Comparison of ENCODE assay signal across 9 mouse cellular contexts in genomic region chr7:55849948-55850571, GRCm38 (mm10). TPM values are rescaled to one million over a fixed set of nuclear protein-coding genes. Genes with fewer than 3 reads are reported as not detected.
A peak's percentile ranks its signal among the peaks of the same experiment; 100 is the strongest.
DNase-seq lines count a peak whose midpoint lies in the region; ATAC-seq and TF ChIP-seq lines count a peak whose summit lies in the region.
"Had no signal": no experiment of that assay in that cellular context is flagged by ENCODE, and none has a peak within 500 bp of the region (broad histone marks: within the 10 kb centered on the region; RNA-seq: fewer than 3 reads in every experiment).

No protein-coding gene starts in this region.

- H3K9me3 ChIP-seq in lung, embryonic 15.5 days, result no peaks in the 10 kb centered on the region
- no peaks in the 10 kb centered on the region for H3K9me3 ChIP-seq in lung, postnatal 0 days (ENCODE audit: low read length)
- no peaks in the 10 kb centered on the region for H3K9me3 ChIP-seq in hindbrain, embryonic 10.5 days
- no peaks in the 10 kb centered on the region for H3K9me3 ChIP-seq in limb, embryonic 11.5 days (ENCODE audit: control insufficient read depth, low read length)
- H3K9me3 ChIP-seq: G1E had no signal

- no peak for TF ChIP-seq CTCF in lung, postnatal 0 days (IDR thresholded peaks at IDR 0.05)
- TF ChIP-seq CTCF in thymus, adult 2 months (IDR thresholded peaks at IDR 0.05; ENCODE audit: borderline replicate concordance, control insufficient read depth, extremely low read depth, insufficient read depth, low read length, poor library complexity), result no peak

- 40% methylated on average over 14 of the region's 14 CpGs for WGBS in lung, embryonic 15.5 days
- WGBS in lung, postnatal 0 days, result 52% methylated on average over 14 of the region's 14 CpGs
- 29% methylated on average over 14 of the region's 14 CpGs for WGBS in hindbrain, embryonic 10.5 days
- 65% methylated on average over 14 of the region's 14 CpGs for WGBS in limb, embryonic 11.5 days
- 95% methylated on average over 14 of the region's 14 CpGs for WGBS in thymus, adult 2 months

- DNase-seq in lung, postnatal 0 days (ENCODE audit: low spot score), result no peak
- DNase-seq in hindbrain, embryonic 10.5 days (ENCODE audit: low spot score), result peak; percentile 19
- DNase-seq in limb, embryonic 11.5 days (ENCODE audit: low spot score), result peak; percentile 38
- peak; percentile 10 for DNase-seq in right cerebral cortex, postnatal 4 days
- no peak for DNase-seq in thymus, adult 2 months
- DNase-seq in cerebellum, postnatal 4 days (ENCODE audit: low spot score in 2 of 2), result no peak
- no peak for DNase-seq in thymus, postnatal 4 days

- H3K4me1 ChIP-seq in lung, embryonic 15.5 days, result peaks cover 11% of the 10 kb centered on the region
- H3K4me1 ChIP-seq in lung, postnatal 0 days (ENCODE audit: insufficient read depth, low read depth, low read length), result no peaks in the 10 kb centered on the region; the same call in 1 of the 2 replicates
- H3K4me1 ChIP-seq in hindbrain, embryonic 10.5 days (replicated peaks), result peaks cover 25% of the 10 kb centered on the region
- H3K4me1 ChIP-seq in limb, embryonic 11.5 days (ENCODE audit: control insufficient read depth, insufficient read depth, low read length), result peaks cover 7% of the 10 kb centered on the region; the same call in 1 of the 2 replicates
- H3K4me1 ChIP-seq in thymus, adult 2 months (replicated peaks; ENCODE audit: control insufficient read depth, insufficient read depth, low read length), result no peaks in the 10 kb centered on the region

- no peak for TF ChIP-seq POLR2A in thymus, adult 2 months (IDR thresholded peaks at IDR 0.05; ENCODE audit: control insufficient read depth, extremely low read depth, insufficient read depth, low read length, poor library complexity)

- TF ChIP-seq EP300 in lung, postnatal 0 days (IDR thresholded peaks at IDR 0.05), result no peak

- H3K36me3 ChIP-seq in lung, embryonic 15.5 days, result 0 out of 2 replicates have a peak, but pooled peaks cover 6% of the 10 kb centered on the region
- no peaks in the 10 kb centered on the region for H3K36me3 ChIP-seq in lung, postnatal 0 days (ENCODE audit: insufficient read depth, low read length)
- peaks cover 11% of the 10 kb centered on the region; the same call in 1 of the 2 replicates for H3K36me3 ChIP-seq in hindbrain, embryonic 10.5 days
- no peaks in the 10 kb centered on the region for H3K36me3 ChIP-seq in limb, embryonic 11.5 days (ENCODE audit: control insufficient read depth, insufficient read depth, low read length)
- H3K36me3 ChIP-seq in thymus, adult 2 months (ENCODE audit: control insufficient read depth, insufficient read depth, low read length), result no peaks in the 10 kb centered on the region

- H3K9ac ChIP-seq in lung, embryonic 15.5 days, result no peak overlapping the region
- H3K9ac ChIP-seq in lung, postnatal 0 days (replicated peaks; ENCODE audit: low read depth), result no peak overlapping the region
- no peak overlapping the region for H3K9ac ChIP-seq in limb, embryonic 11.5 days (ENCODE audit: low read length)

- no peak for ATAC-seq in lung, embryonic 15.5 days (ENCODE audit: borderline replicate concordance, extremely low read depth, low FRiP score, low TSS enrichment)
- no peak for ATAC-seq in lung, postnatal 0 days
- 0 out of 2 replicates have a peak, but pooled peaks have one; percentile 41 for ATAC-seq in limb, embryonic 11.5 days (ENCODE audit: insufficient number of reproducible peaks, low FRiP score, low TSS enrichment, low read depth)

- no peak overlapping the region for H3K4me2 ChIP-seq in lung, embryonic 15.5 days
- H3K4me2 ChIP-seq in lung, postnatal 0 days (replicated peaks; ENCODE audit: low read depth, low read length), result no peak overlapping the region
- H3K4me2 ChIP-seq in limb, embryonic 11.5 days (ENCODE audit: low read depth, severe bottlenecking), result no peak overlapping the region

- H3K27me3 ChIP-seq in lung, embryonic 15.5 days, result no peaks in the 10 kb centered on the region
- H3K27me3 ChIP-seq in lung, postnatal 0 days (replicated peaks; ENCODE audit: insufficient read depth, low read length), result no peaks in the 10 kb centered on the region
- H3K27me3 ChIP-seq in hindbrain, embryonic 10.5 days (ENCODE audit: insufficient read depth, poor library complexity, severe bottlenecking), result no peaks in the 10 kb centered on the region
- no peaks in the 10 kb centered on the region for H3K27me3 ChIP-seq in limb, embryonic 11.5 days (ENCODE audit: control insufficient read depth, insufficient read depth, low read length)
- H3K27me3 ChIP-seq in thymus, adult 2 months (ENCODE audit: control insufficient read depth, insufficient read depth, low read length), result no peaks in the 10 kb centered on the region

- peak overlapping the region; percentile 20; the same call in 1 of the 2 replicates for H3K27ac ChIP-seq in lung, embryonic 15.5 days
- no peak overlapping the region for H3K27ac ChIP-seq in lung, postnatal 0 days (ENCODE audit: low read length)
- peak overlapping the region; percentile 78 for H3K27ac ChIP-seq in hindbrain, embryonic 10.5 days
- H3K27ac ChIP-seq in limb, embryonic 11.5 days (replicated peaks; ENCODE audit: low read depth, low read length), result peak overlapping the region; percentile 70
- H3K27ac ChIP-seq in thymus, adult 2 months (ENCODE audit: control insufficient read depth, insufficient read depth, low read length), result no peak overlapping the region

- no peak overlapping the region for H3K4me3 ChIP-seq in lung, embryonic 15.5 days
- H3K4me3 ChIP-seq in lung, postnatal 0 days (ENCODE audit: low read depth, low read length), result no peak overlapping the region
- H3K4me3 ChIP-seq in hindbrain, embryonic 10.5 days, result 0 out of 2 replicates have a peak overlapping the region, but pooled peaks have one; percentile 21
- no peak overlapping the region for H3K4me3 ChIP-seq in limb, embryonic 11.5 days (ENCODE audit: low read depth, low read length)
- H3K4me3 ChIP-seq in thymus, adult 2 months (ENCODE audit: control insufficient read depth, insufficient read depth, low read length), result no peak overlapping the region

RNA-seq across cellular contexts. Expression of gene Cyfip1, which starts 8.5 kb away (rescaled TPM):
- polyA plus RNA-seq in lung, embryonic 15.5 days (2015; fragmentation: Nextera tagmentation; extraction: Ambion mirVana), result 122 and 124 TPM in 2 replicates
- 81.4 and 90.7 TPM in 2 replicates for polyA plus RNA-seq in lung, postnatal 0 days (2015; fragmentation: Nextera tagmentation; extraction: Ambion mirVana)
- 75.2 and 88.2 TPM in 2 replicates for polyA plus RNA-seq in hindbrain, embryonic 10.5 days (2016; fragmentation: Nextera tagmentation; extraction: Ambion mirVana)
- polyA plus RNA-seq in limb, embryonic 11.5 days (2014; fragmentation: Nextera tagmentation; extraction: Ambion mirVana), result 118 and 120 TPM in 2 replicates
- 14.0 and 15.7 TPM in 2 replicates for polyA plus RNA-seq in thymus, adult 2 months (2012; rRNA removed)

RNA-seq across cellular contexts. Expression of gene Tubgcp5, which starts 56.1 kb away (rescaled TPM):
- 26.7 and 31.5 TPM in 2 replicates for polyA plus RNA-seq in lung, embryonic 15.5 days (2015; fragmentation: Nextera tagmentation; extraction: Ambion mirVana)
- 13.0 and 13.7 TPM in 2 replicates for polyA plus RNA-seq in lung, postnatal 0 days (2015; fragmentation: Nextera tagmentation; extraction: Ambion mirVana)
- 33.4 and 34.6 TPM in 2 replicates for polyA plus RNA-seq in hindbrain, embryonic 10.5 days (2016; fragmentation: Nextera tagmentation; extraction: Ambion mirVana)
- polyA plus RNA-seq in limb, embryonic 11.5 days (2014; fragmentation: Nextera tagmentation; extraction: Ambion mirVana), result 34.1 and 42.2 TPM in 2 replicates
- 5.9 and 6.0 TPM in 2 replicates for polyA plus RNA-seq in thymus, adult 2 months (2012; rRNA removed)

Comparison
In these comparisons a context has a peak if more than half of its experiments do, and no peak if none do; other contexts are left out.
1. H3K27ac ChIP-seq: peak in lung, embryonic 15.5 days (single experiment), hindbrain, embryonic 10.5 days (single experiment) and limb, embryonic 11.5 days (single experiment); none in lung, postnatal 0 days (single experiment) and thymus, adult 2 months (single experiment).
2. DNase-seq: peak in hindbrain, embryonic 10.5 days (single experiment), limb, embryonic 11.5 days (single experiment) and right cerebral cortex, postnatal 4 days (single experiment); none in lung, postnatal 0 days (single experiment), thymus, adult 2 months (single experiment), cerebellum, postnatal 4 days (0 of 2) and thymus, postnatal 4 days (single experiment).